Mouse (Mus musculus) kidney, adult 18-20 months (tissue): ENCODE data around the gene Pip5k1a.
A peak's percentile ranks its signal among the peaks of the same experiment; 100 is the strongest.
"Not testable (repeated sequence)": the region's sequence is repeated elsewhere in the genome, so short reads cannot be mapped to it uniquely, and the experiment has no call there.

Experiments used
- DNase-seq: peaks from one replicate; pipeline ENCODE4 v3.0.0; 2021

Gene Pip5k1a

GRCm38 (mm10) chr3:95110911-95111726 is 4.4 kb upstream of the Pip5k1a start, which contains the start of gene Vps72:
Gene Vps72 (plus strand): TSS chr3:95111022.
- DNase-seq, result peak; percentile 93

GRCm38 (mm10) chr3:95107898-95108297 is 1.2 kb upstream of the Pip5k1a start:
- DNase-seq, result no peak

- not testable (repeated sequence) for DNase-seq
Measured at GRCm38 (mm10) chr3:95107308-95107707, 578 bp upstream of the Pip5k1a start.

- no peak for DNase-seq
Measured at GRCm38 (mm10) chr3:95105586-95106337, 968 bp downstream of the Pip5k1a start.

DNA sequence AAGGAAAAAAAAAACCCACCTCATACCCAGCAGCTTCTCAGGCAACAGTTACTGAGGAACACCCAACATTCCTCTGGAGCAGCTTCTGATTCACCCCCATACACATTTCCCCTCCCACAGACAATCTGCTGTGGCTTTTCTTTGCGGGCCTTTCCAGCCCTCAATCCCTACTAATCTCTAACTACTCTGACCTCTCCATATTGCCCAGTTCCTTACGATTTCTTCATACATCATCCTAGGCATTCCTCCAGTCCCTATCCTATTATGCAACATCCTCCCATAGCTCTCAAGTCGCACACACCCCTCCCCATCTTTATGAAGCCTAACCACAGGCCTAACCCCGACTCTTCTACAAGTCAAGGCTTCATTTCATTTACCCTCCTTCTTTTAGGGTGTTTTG is 1.6 kb downstream of the Pip5k1a start:
- DNase-seq, result no peak

DNA sequence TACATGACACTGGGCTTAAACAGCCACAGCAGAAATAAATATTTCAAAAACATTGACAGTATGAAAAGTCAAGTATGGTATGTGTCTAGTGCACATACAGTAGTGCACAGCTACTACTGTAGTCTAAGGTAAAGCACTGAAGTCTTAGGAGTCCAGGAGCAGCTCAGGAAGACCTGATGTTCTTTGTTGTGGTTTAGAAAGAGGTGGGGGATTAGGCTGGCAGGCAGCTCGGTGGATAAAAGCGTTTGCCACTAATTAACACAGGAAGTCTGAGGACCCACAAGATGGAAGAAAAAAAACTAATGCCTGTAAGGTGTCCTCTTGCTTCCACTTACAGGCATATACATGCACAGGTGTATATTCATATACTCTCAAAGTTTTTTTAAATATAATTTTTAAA is 5.9 kb downstream of the Pip5k1a start:
- no peak for DNase-seq

GRCm38 (mm10) chr3:95088071-95088470 is 18.7 kb downstream of the Pip5k1a start:
- no peak for DNase-seq

- no peak for DNase-seq
Measured at GRCm38 (mm10) chr3:95071606-95072005, 35.1 kb downstream of the Pip5k1a start.

GRCm38 (mm10) chr3:95066570-95066969 is 40.2 kb downstream of the Pip5k1a start:
- DNase-seq, result no peak

DNA sequence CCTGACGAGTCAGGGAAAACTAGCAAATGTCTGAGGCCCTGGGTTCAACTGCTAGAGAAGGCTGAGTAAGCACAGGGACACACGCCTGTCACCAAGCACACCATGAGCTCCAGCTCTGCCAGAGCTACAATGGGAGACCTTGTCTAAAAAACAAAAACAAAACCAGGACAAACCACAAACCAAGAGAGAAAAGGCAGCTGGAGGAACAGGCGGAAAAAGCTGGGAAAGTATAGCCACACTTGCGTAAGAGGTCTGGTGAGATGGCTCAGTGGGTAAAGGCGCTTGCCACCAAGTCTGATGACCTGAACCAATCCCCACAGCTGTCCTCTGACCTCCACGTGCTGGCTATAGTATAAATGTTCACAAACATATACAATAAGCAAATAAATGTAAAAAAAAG is 40.6 kb downstream of the Pip5k1a start:
- no peak for DNase-seq

GRCm38 (mm10) chr3:95065553-95065952 is 41.2 kb downstream of the Pip5k1a start:
- no peak for DNase-seq

DNA sequence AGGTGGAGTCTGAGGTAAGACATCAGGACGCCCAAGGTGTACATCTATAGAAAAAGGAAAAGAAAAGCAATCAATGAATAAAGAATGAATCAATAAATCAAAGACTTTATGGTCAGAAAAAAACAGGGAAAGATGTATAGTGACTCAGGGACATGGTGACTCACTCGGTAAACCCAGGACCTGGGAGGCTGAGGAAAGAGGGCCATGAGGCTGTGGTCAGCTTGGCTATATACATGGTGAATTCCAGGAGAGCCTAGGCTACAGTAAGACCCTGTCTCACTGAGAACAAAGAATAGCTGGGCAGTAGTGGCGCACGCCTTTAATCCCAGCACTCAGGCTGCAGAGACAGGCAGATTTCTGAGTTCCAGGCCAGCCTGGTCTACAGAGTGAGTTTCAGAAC is 43.0 kb downstream of the Pip5k1a start:
- no peak for DNase-seq

DNA sequence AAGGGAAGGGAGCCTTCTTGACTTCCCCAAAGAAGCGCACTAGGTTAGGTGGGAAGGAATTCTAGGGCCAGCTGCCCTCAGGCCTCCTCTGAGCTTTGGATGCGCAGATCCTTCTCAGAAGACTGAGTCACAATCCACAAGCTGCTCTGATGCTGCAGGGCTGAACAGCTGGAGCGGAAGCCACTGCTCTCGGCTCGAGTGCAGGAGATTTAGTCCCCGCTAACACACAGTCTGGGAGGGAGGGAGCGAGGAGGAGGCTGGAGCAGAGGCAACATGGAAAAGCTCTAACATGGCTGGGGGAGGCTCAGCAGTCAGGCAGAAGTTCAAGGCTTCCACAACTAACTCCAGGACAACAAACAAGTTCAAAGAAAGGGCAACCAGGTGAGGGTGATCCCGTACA is 48.7 kb downstream of the Pip5k1a start:
- DNase-seq, result no peak

GRCm38 (mm10) chr3:95056275-95056674 is 50.5 kb downstream of the Pip5k1a start:
- DNase-seq, result no peak

DNA sequence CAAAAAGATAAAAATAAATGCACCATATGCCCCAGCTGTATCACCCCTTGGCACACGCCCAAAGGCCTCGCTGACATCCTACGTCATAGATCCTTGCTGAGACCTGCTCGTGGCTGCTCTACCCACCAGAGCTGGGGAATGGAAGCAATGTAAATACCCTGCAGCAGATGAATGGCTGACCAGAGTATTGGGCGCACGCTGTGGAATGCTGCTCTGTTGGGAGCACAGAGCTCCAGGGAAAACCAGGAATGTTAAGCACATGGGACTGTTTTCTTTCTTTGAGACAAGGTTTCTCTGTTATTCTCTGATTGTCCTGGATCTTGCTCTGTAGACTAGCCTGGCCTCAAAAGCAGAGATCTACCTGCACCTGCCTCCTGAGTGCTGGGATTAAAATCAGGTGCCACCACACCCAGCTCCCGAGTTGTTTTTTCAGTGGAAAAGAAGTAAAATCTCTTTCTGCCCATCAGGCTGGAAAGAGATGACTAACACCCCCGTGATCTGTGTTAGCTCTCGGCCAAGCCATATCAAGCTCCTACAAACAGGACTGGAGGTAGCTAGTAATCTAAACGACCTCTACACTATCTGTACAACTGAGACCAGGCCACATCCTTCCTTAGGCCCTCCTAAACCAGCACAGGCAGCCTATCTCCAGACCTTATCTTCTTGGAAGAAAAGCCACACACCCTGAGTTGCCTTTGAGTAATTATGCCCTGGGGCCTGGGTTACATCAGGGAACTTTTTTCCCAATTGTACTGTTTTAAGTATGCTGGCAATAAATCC is 52.1 kb downstream of the Pip5k1a start:
- DNase-seq, result peak; percentile 10

DNA sequence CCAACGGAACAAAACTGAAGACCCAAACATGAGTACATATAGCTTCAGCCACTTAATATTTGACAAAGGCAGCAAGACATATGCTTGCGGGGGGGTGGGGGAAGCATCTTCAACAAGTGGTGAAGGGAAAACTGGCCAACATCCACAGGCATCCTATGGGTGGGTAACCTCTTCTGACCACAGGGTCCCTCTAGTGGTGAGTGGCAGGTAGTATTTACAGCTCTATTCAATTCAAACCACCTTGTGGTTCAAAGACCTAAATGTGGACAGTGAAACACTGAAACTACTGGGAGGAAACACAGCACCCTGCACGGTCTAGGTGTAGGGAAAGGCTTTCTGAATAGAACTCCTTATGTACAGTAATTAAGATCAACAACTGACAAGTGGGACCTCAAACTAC is 53.0 kb downstream of the Pip5k1a start:
- DNase-seq, result peak; percentile 19

DNA sequence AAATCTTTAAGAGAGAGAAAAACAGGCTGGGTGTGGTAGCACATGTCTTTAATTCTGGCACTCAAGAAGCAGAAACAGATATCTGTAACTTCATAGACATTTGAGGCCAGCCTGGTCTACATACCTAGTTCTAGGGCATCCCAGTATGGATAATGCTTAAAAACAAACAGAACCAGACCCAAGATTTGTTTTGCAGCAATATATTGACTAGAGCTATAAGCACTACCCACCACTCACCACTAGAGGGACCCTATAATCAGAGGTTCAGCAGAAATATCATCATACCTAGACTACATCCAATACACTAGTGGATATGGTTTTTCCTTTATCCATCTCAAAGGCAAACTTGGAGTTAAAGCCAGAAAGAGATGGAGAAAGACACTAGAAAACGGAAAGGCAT is 53.8 kb downstream of the Pip5k1a start:
- DNase-seq, result no peak

GRCm38 (mm10) chr3:95047914-95048313 is 58.8 kb downstream of the Pip5k1a start:
- DNase-seq, result no peak

DNA sequence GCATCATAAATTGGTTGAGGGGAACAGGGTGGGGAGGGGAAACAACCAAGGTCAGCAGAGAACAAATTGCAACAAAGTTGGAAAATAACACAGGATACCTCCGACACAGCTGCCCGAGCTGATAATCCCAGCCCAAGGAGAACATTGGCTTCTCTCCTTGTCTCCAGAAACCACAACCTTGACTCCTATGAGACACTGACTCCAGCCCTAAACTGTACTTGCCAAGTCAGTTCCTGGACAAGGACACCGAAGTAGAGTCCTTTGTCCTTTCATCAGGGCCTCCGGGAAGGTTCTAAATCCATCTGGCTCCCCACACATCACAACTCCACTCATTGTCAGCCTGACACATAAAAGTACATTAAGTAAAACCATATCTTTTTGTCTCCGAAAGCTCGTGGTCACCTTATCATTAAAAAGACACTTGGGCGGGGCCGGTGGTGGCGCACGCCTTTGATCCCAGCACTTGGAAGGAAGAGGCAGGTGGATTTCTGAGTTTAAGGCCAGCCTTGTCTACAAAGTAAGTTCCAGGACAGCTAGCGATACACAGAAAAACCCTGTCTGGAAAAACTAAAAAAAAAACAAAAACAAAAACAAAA is 60.2 kb downstream of the Pip5k1a start:
- DNase-seq, result no peak

GRCm38 (mm10) chr3:95043251-95043650 is 63.5 kb downstream of the Pip5k1a start:
- DNase-seq, result no peak

DNA sequence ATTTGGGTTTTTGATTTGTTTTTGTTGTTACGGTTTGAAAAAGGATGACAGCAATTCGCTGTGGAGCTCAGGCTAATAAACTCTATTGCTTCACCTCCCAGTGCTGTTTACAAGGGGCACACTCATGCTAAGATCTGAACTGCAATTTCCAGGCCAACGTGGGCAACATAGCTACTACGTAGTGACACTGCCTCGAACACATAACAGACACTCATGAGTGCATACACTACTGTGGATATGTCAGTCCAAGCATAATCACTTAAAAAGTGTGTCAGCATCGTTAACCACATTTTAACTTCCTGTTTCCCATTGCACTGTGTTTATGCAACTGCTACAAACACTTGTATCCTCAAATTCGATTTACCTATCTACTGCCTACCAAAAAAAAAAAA is 63.9 kb downstream of the Pip5k1a start:
- DNase-seq, result no peak

- peak; percentile 98 for DNase-seq
Measured at GRCm38 (mm10) chr3:95042166-95042837, 64.4 kb downstream of the Pip5k1a start, which contains the start of gene Psmd4. Gene Psmd4 (minus strand): TSS chr3:95042614.
